Mouse (Mus musculus) olfactory bulb, adult 2 months (tissue): ENCODE results near the gene Bcan. TPM values are rescaled to one million over a fixed set of nuclear protein-coding genes. Genes with fewer than 3 reads are reported as not detected.
A peak's percentile ranks its signal among the peaks of the same experiment; 100 is the strongest.

Experiments used
- H3K27ac ChIP-seq: fragments of 200-500 bp; 2 replicates; pipeline ENCODE4 v1.5.1; 2012; ENCODE audit warnings: low read depth, low read length; ENCODE audit not compliant: insufficient read depth
- H3K4me1 ChIP-seq: fragments of 200-500 bp; 2 replicates; pipeline ENCODE4 v1.6.1; 2012; ENCODE audit warnings: low read length; ENCODE audit not compliant: control insufficient read depth, insufficient read depth
- H3K4me3 ChIP-seq: fragments of 200-500 bp; 2 replicates; pipeline ENCODE4 v1.5.1; 2012; ENCODE audit warnings: mild to moderate bottlenecking, low read depth, low read length, moderate library complexity; ENCODE audit not compliant: insufficient read depth
- CTCF ChIP-seq: fragments of 200-500 bp; IDR thresholded peaks from 2 replicates; pipeline ENCODE4 v1.5.1; 2012; ENCODE audit warnings: low read depth, mild to moderate bottlenecking, low read length, moderate library complexity; ENCODE audit not compliant: insufficient read depth
- POLR2A ChIP-seq: fragments of 200-500 bp; IDR thresholded peaks from 2 replicates; pipeline ENCODE4 v1.6.1; 2012; ENCODE audit warnings: mild to moderate bottlenecking, low read depth, low read length, moderate library complexity; ENCODE audit not compliant: insufficient read depth
- WGBS: fragments of 180-500 bp; shearing (Covaris S2); methylation state at CpG from one replicate; pipeline ENCODE4 v1.1.7; 2018; 5-methylcytosine and 5-hydroxymethylcytosine counted together
- polyA plus RNA-seq: library from polyadenylated mRNA; stranded (reverse); fragments of >200 nt; gene quantifications from 2 replicates; pipeline ENCODE4 v1.2.4, GENCODE M21; 2012; ENCODE audit warnings: low replicate concordance; ENCODE audit not compliant: missing spikeins, insufficient read depth, insufficient read length

The Bcan gene
- polyA plus RNA-seq, 1 experiment = not detected

DNA sequence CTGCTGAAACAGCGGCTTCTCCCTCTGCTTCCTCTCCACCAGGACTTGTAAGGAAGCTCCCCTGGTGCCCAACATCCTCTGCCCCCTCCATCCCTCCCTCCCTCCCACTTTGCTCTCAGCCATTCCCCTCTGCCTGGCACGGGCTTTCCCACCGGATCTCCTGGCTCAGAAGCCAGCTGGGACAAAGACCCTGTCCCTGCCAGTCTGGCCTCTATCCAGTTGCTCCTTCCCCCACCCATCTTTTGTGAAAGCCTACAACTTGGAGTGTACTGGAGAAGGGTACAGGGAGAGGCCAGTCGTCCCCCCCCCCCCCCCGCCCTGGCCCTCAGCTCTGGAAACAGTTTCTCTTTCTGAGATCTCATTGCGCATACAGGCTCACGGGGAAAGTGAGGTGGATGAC lies 1.3 kb downstream of the Bcan start:
- Histone ChIP-seq H3K4me1 (peaks cover 52% of the 10 kb centered on the region), H3K4me3 (peak overlapping the region; percentile 64), H3K27ac (no peak overlapping the region)
- WGBS = 24% methylated on average over 7 of the region's 7 CpGs
- no peak; the same call in 1 of the 2 replicates for TF ChIP-seq POLR2A
- TF ChIP-seq CTCF = no peak

DNA sequence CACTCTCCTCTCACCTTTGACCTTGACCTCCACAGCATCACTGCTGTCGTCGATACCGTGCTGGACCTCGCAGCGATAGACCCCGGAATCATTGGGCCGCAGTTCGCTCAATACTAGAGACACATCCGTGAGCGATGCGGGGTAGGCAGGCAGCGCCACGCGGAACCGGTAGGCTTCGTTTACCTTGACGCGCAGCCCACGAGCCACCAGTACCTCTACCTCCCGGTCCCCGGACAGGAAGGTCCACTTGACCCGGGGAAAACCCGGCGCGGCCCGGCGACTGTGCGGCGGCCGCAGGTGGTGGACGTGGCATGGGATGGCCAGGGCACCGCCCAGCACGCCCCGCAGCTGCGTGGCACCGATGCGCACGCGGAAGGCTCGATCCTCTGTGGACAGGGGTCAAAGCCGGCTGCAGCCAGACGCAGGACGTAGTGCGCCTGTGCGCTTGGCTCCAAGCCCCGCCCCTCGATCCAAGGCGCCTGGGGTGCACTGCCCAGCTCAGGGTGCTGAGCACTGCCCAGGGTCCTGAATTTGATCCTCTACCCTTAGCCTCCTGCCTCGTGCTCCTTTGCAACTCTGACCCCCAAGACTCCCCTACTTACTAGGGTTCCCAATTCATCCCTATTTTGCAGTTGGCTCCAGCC lies 2.9 kb downstream of the Bcan start:
- H3K4me1 ChIP-seq = peaks cover 45% of the 10 kb centered on the region
- H3K4me3 ChIP-seq = peak overlapping the region; percentile 50
- WGBS = 9% methylated on average over 49 of the region's 49 CpGs
- no peak overlapping the region for H3K27ac ChIP-seq
- TF ChIP-seq CTCF = no peak
- TF ChIP-seq POLR2A = no peak

DNA sequence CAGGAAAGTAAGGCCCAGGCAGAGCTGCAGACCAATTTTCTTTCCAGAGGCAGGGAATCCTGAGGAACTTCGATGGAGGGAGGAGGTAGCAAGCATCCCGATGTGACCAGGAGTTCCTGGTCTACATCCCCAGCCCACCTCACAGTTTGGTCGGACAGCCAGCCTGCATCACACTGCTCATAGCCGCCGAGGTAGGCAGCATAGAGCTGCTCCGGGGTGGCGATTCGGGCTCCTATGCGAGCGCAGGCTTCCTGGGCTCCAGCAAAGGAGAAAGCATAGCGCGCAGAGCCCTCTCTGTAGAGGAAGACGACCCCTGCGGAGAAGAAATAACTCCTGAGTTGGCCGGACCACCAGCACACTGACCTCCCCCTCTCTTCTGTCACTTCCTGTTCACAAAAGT lies 3.6 kb downstream of the Bcan start:
- WGBS = 39% methylated on average over 15 of the region's 15 CpGs
- Histone ChIP-seq H3K4me3 (peak overlapping the region; percentile 50), H3K27ac (no peak overlapping the region), H3K4me1 (peaks cover 40% of the 10 kb centered on the region)
- no peak for TF ChIP-seq CTCF

DNA sequence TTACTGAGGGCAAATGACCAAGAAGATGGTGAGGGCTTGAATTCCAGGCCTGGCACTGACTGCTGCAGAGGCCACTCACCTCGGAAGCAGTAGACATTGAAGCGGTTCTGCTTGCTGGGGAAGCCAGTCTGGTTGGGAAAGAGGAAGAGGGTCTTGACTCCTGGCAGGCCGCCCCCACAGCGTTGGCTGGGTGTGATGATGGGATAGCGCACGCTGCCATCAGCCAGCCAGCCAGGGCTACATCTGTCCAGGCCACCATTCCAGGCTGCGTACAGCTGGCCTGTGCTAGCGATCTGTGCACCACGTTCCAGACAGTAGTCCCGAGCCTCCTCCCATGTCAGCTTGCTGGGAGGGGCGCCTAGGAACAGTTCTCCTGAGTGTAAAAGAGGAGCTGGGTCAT lies 4.7 kb downstream of the Bcan start:
- H3K4me1 ChIP-seq = peaks cover 38% of the 10 kb centered on the region
- H3K4me3 ChIP-seq = no peak overlapping the region
- no peak overlapping the region for H3K27ac ChIP-seq
- 47% methylated on average over 11 of the region's 11 CpGs for WGBS
- TF ChIP-seq POLR2A (no peak), CTCF (no peak)

DNA sequence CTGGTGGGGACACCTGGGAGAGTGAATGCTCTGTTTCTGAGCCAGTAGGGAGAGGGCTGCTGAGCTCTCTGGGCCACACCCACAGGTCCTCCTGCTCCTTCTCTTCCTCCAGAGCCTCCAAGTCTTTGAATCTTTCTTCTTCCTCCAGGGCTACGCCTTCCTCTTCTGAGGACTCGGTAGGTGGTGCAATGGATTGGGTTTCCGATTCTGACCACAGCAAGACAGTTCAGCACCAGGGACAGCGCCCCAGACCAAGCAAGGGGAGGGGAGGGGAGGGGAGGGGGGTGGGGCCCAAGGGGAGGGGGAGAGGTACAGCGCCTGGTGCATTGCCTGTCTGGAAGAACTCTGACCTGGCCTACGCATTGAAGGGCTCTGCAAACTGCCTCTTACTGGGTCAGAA lies 6.6 kb downstream of the Bcan start:
- H3K4me1 ChIP-seq = peaks cover 35% of the 10 kb centered on the region
- no peak overlapping the region for H3K4me3 ChIP-seq
- WGBS = 56% methylated on average over 5 of the region's 6 CpGs
- TF ChIP-seq CTCF (no peak), POLR2A (no peak)
- no peak overlapping the region for H3K27ac ChIP-seq

DNA sequence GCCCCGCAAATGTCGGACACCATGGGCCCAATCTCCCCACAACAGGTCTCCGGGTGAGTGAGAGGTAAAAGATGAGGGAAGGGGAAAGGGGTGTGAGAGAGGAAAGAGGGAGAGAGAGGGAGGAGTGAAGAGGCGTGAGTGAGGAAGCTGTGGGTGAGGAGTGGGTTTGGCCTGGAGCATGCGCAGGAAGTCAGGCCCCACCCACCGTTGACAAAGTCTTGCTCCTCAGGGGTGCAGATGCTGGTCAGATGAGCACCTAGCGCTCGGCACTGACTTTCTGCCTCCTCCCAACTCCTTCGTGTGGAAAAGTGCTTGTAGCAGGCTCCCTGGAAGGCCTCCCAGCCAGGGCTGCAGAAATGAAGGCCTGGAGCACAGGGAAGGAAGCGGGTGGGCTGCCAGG lies 10.1 kb downstream of the Bcan start:
- 46% methylated on average over 10 of the region's 10 CpGs for WGBS

DNA sequence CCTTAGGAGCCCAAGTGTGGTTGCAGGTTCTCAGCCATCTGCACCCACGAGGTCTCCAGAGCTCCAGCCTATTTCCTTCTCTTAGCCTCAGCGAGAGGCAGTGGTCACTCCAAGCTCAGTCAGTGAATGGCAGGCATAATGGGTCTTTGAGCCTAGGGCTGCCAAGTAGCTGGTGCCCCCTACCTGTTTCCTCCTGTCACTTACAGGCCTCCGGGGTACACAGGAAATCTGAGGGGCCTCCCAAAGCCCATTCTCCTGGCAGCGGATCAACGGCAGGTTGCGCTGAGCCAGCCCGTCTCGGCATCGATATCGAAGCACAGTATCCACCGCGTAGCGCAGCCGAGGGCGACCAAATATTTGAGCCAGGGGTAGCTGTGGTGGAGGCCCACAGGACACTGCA lies 12.0 kb downstream of the Bcan start:
- no peak overlapping the region for H3K27ac ChIP-seq
- 19% methylated on average over 15 of the region's 15 CpGs for WGBS
- peaks cover 52% of the 10 kb centered on the region for H3K4me1 ChIP-seq
- peak overlapping the region; percentile 26 for H3K4me3 ChIP-seq
- TF ChIP-seq CTCF (no peak), POLR2A (no peak)

More for the DNA sequence above, 10.1 kb downstream of the Bcan start:
- Histone ChIP-seq H3K4me3 (no peak overlapping the region), H3K4me1 (peaks cover 40% of the 10 kb centered on the region), H3K27ac (no peak overlapping the region)
- TF ChIP-seq CTCF (no peak), POLR2A (no peak)

DNA sequence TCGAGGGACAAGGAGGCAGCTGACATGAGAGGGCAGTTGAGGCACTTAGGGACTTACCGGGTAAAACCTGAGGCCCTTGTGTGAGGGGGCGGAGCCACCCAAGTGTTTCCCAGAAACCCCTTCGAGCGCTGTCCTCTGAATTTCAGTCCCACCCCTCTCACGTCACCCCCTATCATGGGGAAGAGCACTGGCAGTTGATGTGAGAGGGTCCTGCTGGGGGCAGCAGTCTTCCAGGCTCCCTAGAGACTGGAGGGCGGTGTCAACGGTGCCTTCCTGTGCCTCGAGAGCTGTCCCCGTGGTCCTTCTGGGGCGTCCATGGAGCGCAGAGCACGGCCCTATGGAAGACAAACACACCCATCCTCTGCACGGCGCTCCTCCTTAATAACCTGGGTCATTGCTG lies 12.4 kb downstream of the Bcan start:
- peaks cover 56% of the 10 kb centered on the region for H3K4me1 ChIP-seq
- TF ChIP-seq CTCF = no peak
- no peak for TF ChIP-seq POLR2A
- H3K4me3 ChIP-seq = peak overlapping the region; percentile 26
- H3K27ac ChIP-seq = no peak overlapping the region
- 7% methylated on average over 15 of the region's 15 CpGs for WGBS

DNA sequence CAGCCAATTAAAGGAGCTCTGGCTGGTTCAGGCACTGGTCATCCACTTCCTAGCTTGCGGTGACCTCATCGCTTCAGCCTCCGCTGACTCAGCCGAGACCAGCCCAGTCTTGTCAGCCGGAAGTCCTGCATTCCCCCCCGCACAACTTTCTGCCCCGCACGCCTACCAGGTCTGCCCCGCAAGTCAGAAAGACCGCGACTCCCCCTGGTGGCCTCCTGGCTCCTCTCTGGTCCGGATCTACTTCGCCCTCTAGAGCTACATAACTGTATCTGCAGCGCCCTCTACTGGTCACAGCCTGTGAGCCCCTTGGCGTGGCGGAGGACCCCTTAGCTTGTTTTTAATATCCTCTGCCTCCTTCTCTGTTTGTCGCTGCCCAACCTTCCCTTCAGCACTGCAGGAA lies 13.2 kb downstream of the Bcan start:
- under 1% methylated on average over 17 of the region's 17 CpGs for WGBS
- peak; percentile 98 for TF ChIP-seq CTCF
- TF ChIP-seq POLR2A = no peak
- Histone ChIP-seq H3K27ac (no peak overlapping the region), H3K4me1 (peaks cover 64% of the 10 kb centered on the region), H3K4me3 (peak overlapping the region; percentile 29)

DNA sequence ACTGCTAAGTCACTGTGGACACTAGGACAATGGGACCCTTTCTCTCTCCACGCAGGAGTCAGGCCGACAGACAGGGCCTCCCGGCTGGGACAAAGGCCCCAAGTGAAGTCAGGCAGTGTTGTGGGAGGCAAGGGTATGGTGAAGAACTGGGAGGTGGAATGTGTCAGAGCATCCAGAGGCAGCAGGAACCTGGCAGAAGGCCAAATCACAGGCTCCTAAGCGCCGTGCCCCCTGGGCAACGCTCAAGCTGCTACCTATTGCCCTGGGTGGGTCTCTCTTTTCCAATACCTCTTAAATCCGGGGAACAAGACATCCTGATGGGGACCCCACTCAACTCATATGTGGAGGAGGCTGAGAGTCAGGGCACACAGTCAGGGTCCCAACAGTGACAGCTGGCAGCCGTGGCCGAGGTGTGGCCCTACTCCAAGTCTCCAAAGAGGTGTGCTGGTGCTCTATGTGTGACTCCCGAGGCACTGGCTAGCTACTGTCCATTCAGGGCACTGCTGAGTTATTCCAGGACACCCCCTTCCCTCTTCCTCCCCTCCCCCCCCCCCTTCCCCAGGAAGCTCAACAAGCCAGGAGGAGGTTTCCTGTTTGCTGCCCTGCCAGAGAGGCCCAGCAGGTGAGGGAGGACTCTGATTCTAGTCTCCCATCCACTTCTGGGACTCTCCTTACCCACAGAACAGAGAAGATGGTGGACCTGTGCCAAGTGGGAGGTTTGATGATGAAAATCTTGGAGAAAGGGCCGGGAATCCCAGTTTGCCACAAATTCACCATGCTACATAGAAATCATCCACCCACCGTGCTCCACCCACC lies 14.3 kb downstream of the Bcan start:
- WGBS = 19% methylated on average over 12 of the region's 12 CpGs
- no peak overlapping the region for H3K27ac ChIP-seq
- peaks cover 63% of the 10 kb centered on the region for H3K4me1 ChIP-seq
- TF ChIP-seq POLR2A (no peak), CTCF (no peak)
- H3K4me3 ChIP-seq = no peak overlapping the region
